Mouse (Mus musculus) Patski (cell line): ENCODE measurements around the gene Gramd4. TPM values are rescaled to one million over a fixed set of nuclear protein-coding genes. Genes with fewer than 3 reads are reported as not detected.

ENCODE experiments used
- ATAC-seq: fragments of 100-300 bp; one replicate; pipeline ENCODE4 v1.8.0; 2021
- CTCF ChIA-PET: fragments of 350-600 bp; sonication (Branson Sonifier 250); formaldehyde crosslinking; loops from one replicate; lab custom pipeline; 2022; ENCODE audit warnings: inconsistent platforms; lab: Charles Lee
- POLR2A ChIA-PET: fragments of 350-600 bp; sonication (Branson Sonifier 250); formaldehyde crosslinking; loops from one replicate; lab custom pipeline; 2022; ENCODE audit warnings: antibody characterized with exemption, inconsistent platforms; lab: Charles Lee
- DNase-seq: peaks from one replicate; pipeline ENCODE4 v3.0.0-alpha.2; 2011; ENCODE audit warnings: low read depth, low spot score
- H3K27me3 ChIP-seq: fragments of 371-371 bp; one replicate; pipeline ENCODE4 v1.5.1; 2021
- CTCF ChIP-seq: fragments of 100-300 bp; IDR thresholded peaks from one replicate; pipeline ENCODE4 v1.5.1; 2021
- in situ Hi-C: fragments of 300-500 bp; cut with MboI; formaldehyde crosslinking; loops from 3 replicates; pipeline ENCODE4 v1.11.1; 2018; ENCODE audit warnings: low pct_unique_long_range_greater_than_20kb, mixed read lengths
- polyA plus RNA-seq: library from polyadenylated mRNA; unstranded; gene quantifications from one replicate; pipeline ENCODE4 v1.2.3, GENCODE M21; 2021

Gramd4 gene
- polyA plus RNA-seq, 1 experiment from 2014 or later, result 44.1 TPM

DNA sequence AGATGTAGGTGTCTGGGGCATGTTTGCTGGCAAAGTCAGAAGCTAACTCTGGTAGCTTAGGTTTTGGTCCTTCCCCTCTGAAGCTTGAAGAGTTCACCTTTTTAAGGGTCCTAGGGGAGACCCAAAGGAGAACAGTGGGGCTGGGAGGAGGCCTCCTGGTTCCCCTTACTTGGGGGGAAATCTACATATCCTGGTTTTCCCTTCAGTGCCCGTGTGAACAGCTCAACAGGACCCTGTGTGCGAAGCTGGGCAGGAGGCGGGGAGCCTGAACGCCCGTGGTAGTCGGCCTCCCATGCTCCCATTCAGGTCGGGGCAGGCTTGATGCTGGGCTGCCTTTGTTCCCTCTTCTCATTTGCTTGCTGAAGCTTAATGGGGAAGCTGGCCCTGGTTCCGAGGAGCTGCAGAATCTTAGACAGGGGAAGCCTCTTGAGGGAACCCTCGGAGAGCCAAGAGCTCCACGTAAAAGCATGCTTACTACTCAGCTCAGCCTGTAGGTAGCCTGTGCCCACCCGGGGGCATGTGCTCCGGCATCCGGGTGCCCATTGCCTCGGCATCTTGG is 30.2 kb downstream of the Gramd4 start:
- in situ Hi-C loops, result no loop called here
- CTCF ChIA-PET, result interaction anchor here (1.4 kb wide), 1 partner anchor 34 kb away, joined by 6 read pairs; no protein-coding TSS in a partner anchor
- H3K27me3 ChIP-seq, result no peaks in the 10 kb centered on the region
- no peak for TF ChIP-seq CTCF
- ATAC-seq (no peak), DNase-seq (no peak)
- POLR2A ChIA-PET, result no interaction called here

DNA sequence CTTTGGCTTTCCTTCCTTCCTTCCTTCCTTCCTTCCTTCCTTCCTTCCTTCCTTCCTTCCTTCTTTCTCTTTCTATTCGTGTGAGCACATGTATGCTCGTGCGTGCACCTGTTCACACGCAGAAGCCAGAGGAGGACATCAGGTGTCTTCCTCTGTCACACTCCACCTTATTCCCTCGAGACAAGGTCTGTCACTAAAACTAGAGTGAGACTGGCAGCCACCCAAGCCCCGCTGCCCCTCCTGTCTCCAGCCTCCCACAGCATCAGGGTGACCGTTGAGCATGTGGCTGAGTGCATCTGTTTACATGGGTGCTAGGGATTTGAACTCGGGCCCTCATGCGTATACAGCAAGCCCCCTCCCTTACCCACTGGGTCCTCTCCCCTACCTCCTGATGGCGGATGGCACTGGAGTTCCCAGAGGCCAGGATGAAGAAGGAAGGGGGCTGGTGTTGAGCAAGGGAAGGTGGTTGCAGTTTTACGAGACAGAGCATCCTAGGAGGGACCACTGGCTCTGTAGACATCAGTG is 30.8 kb downstream of the Gramd4 start:
- DNase-seq (no peak), ATAC-seq (no peak)
- in situ Hi-C loops, result no loop called here
- no peaks in the 10 kb centered on the region for H3K27me3 ChIP-seq
- TF ChIP-seq CTCF, result no peak
- ChIA-PET POLR2A (no interaction called here), CTCF (interaction anchor here (1.4 kb wide), 1 partner anchor 35 kb away, joined by 6 read pairs; no protein-coding TSS in a partner anchor)

DNA sequence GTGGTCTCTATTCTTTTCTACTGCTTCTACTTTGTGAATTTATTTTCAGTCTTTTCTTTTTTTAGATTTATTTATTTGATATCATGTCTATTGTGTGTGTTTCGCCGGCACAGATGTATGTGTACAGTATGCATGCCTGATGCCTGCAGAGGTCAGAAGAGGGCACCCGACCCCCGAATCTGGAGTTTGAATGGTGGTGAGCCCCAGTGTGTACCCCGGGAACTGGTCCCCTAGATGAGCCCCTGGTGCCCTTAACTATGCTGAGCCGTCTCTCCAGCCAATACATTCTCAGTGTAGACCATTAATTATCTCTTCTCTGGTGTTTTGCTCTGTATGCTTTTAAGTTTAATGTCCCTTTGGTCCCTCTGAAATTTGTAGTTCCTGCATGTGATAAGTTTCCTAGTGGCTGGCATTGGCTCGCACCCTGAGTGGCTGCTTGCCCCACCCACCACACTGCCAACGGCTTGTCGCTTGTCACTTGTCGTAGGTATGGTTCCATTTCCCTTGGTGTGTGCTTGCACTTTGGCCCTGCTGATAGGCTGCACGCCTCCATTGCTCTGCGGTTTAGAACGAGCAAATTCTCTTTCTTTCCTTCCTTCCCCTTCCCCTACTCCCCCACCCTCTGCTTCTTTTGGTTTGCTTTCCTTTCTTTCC is 31.7 kb downstream of the Gramd4 start:
- CTCF ChIA-PET, result interaction anchor here (1.2 kb wide), 1 partner anchor 35 kb away, joined by 3 read pairs; no protein-coding TSS in a partner anchor
- DNase-seq (no peak), ATAC-seq (no peak)

DNA sequence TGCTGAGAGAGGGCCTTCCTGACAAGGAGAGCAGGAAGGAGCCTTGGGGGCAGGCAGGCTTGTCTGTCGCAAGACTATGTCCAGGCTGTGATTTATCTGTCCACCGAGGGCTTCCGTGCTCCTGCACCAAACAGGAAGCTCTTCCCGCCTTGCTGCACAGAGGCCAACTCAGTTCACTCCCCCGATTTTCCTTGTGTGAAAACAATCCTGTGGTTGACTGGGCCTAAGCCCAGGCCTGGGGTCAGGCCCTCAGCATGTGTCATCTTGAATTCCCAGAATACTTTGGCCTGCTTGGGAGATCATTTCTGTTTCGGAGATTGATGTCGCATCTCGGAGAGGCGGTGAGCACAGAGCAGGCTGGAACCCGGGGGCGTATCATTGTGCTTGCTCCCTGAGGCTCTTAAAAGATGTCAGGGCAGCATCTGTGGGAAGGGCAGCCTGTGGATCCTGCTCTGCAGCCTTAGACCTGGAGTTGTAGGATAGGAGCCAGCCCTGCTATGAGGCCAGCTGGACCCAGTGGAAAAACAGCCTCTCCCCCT is 32.6 kb downstream of the Gramd4 start:
- CTCF ChIA-PET, result interaction anchor here (1.2 kb wide), 1 partner anchor 36 kb away, joined by 3 read pairs; no protein-coding TSS in a partner anchor
- no peaks in the 10 kb centered on the region for H3K27me3 ChIP-seq
- in situ Hi-C loops, result loop anchor here (5.0 kb wide), 1 partner anchor 33 kb away; the partner anchor contains the start of gene Gramd4
- POLR2A ChIA-PET, result interaction anchor here (0.6 kb wide), 2 partner anchors 8 to 80 kb away, joined by 3 read pairs; no protein-coding TSS in a partner anchor
- DNase-seq (peak; percentile 93), ATAC-seq (peak; percentile 95)
- no peak for TF ChIP-seq CTCF

More for the DNA sequence above, 31.7 kb downstream of the Gramd4 start:
- in situ Hi-C loops, result no loop called here
- no peaks in the 10 kb centered on the region for H3K27me3 ChIP-seq
- POLR2A ChIA-PET, result interaction anchor here (0.6 kb wide), 1 partner anchor 8 kb away, joined by 3 read pairs; no protein-coding TSS in a partner anchor
- TF ChIP-seq CTCF, result no peak

DNA sequence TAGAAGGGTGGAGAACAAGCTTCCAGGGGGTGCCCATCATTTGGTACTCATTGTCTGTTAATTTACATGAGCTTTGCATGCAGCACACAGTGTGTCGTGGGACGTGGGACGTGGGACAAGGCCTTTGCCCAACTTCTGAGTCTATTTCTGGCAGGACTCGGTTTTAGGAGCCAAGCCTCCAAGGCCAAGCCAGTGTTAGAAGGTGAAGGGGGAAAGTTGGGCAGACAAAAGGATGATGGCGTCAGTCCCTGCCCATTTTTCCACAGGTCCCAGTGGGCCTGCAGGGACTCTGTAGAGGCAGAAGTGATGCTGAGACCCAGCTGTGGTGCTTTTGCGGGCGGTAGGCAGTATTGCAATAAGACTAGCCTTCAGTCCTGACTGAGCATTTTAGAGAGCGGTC is 33.1 kb downstream of the Gramd4 start:
- DNase-seq, result no peak
- H3K27me3 ChIP-seq, result no peaks in the 10 kb centered on the region
- ChIA-PET POLR2A (interaction anchor here (0.6 kb wide), 1 partner anchor 80 kb away, joined by 3 read pairs; no protein-coding TSS in a partner anchor), CTCF (interaction anchor here (0.8 to 1.2 kb wide), 2 partner anchors 19 to 36 kb away, joined by 3 to 4 read pairs; no protein-coding TSS in a partner anchor)
- ATAC-seq, result no peak
- in situ Hi-C loops, result loop anchor here (5.0 kb wide), 1 partner anchor 33 kb away; the partner anchor contains the start of gene Gramd4
- TF ChIP-seq CTCF, result no peak

DNA sequence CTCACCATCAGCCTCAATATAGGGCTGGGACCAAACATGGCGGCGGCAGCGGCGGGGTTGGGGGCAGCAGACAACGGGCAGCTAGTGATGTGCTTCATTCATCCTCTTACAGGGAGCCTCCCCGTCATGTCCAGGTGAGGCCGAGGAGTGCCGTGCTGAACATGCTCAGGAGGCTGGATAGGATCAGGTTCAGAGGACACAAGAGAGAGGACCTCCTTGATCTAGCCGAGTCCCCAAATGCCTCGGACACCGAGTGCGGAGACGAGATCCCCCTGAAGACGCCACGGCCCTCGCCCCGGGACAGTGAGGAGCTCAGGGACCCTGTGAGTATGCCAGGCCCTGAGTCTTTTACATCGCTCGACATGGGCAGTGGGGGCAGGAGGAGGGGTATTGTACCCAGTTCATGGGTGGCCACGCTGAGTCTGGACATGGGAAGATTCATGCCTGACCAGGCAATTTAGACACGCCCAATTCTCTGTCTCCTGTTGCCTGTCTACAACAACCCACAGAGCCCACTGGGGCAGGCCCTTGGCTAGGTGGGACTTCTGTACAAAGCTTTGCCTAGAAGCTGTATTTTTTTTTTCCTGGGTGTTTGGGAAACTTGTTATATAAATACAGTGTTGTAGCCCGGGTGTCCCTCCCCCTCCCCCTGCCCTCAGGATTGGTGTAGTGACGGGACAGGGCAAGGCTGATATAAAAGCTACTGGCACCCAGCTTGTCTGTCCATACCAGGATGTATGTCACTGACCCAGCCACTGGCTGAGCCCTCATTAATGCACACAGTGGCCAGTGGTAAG is 33.9 kb downstream of the Gramd4 start:
- ChIA-PET CTCF (interaction anchor here (0.7 to 1.5 kb wide), 7 partner anchors 20 to 52 kb away, joined by 3 to 4 read pairs (median 3); no protein-coding TSS in a partner anchor), POLR2A (interaction anchor here (0.9 to 1.1 kb wide), 2 partner anchors 15 to 27 kb away, joined by 3 read pairs; no protein-coding TSS in a partner anchor)
- in situ Hi-C loops, result loop anchor here (5.0 kb wide), 1 partner anchor 34 kb away; the partner anchor contains the start of gene Gramd4
- H3K27me3 ChIP-seq, result no peaks in the 10 kb centered on the region
- DNase-seq (no peak), ATAC-seq (no peak)
- no peak for TF ChIP-seq CTCF

DNA sequence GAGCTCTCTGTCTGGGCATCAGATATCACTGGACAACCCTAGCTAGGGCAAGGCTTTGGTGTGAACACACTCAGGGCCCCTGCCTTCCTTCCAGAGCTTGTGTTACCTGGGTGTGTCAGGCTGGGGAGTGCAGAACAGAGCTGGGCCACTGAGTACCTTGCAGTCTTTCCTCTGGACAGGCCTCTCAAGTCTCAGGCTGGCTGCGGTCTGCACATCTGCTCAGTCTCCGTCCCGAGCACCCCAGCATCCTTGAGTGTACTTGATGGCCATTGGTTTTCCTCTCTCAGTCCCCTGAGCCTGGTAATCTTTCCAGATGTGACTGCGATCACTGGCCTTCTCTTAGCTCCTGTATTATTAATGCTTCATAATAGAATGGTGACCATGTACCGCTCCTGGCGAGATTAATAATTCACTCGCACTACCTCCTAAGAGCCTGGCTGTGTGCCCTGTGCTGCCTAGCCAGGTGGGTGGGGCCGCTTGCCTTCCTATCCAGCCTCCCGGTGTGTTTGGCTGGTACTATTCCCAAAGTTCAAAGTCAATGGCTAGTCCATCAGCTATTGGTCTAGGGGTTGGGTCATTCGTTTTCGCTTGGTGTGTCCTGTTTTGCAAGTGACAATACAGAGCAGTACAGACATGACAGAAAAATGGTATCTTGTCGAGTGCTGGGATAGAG is 34.6 kb downstream of the Gramd4 start:
- TF ChIP-seq CTCF, result no peak
- no peaks in the 10 kb centered on the region for H3K27me3 ChIP-seq
- POLR2A ChIA-PET, result interaction anchor here (0.9 to 1.1 kb wide), 2 partner anchors 16 to 26 kb away, joined by 3 read pairs; no protein-coding TSS in a partner anchor
- in situ Hi-C loops, result loop anchor here (5.0 kb wide), 1 partner anchor 35 kb away; the partner anchor contains the start of gene Gramd4
- ATAC-seq, result no peak
- CTCF ChIA-PET, result interaction anchor here (0.7 to 1.5 kb wide), 6 partner anchors 20 to 53 kb away, joined by 3 to 4 read pairs (median 3); no protein-coding TSS in a partner anchor
- DNase-seq, result no peak

DNA sequence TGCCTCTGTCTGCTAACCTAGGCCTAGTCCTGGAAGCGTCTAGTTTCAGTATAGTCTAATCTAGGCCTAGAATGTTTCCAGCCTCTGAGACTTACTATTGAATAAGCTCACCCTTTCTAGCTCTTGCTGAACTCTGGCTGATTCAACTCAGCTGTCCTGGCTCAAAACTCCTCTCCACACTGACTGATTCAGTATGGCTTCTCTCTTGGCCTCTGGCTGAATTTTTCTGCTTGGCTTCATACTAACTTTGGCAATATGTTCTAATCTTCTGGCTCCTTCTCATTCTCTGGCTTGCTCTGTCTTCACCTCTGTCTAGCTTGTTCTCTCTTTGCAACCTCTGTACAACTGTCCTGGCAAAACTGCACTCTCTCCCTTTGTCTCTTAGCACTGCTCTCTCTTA is 35.7 kb downstream of the Gramd4 start:
- no peak for DNase-seq
- H3K27me3 ChIP-seq, result no peaks in the 10 kb centered on the region
- no peak for ATAC-seq
- ChIA-PET CTCF (interaction anchor here (1.4 kb wide), 1 partner anchor 18 kb away, joined by 3 read pairs; no protein-coding TSS in a partner anchor), POLR2A (no interaction called here)
- in situ Hi-C loops, result loop anchor here (5.0 kb wide), 1 partner anchor 36 kb away; the partner anchor contains the start of gene Gramd4
- no peak for TF ChIP-seq CTCF
